Mouse (Mus musculus) limb, embryonic 11.5 days (tissue): ENCODE data around the gene Aldh2. TPM values are rescaled to one million over a fixed set of nuclear protein-coding genes. Genes with fewer than 3 reads are reported as not detected.

Source experiments
- ATAC-seq: fragments of 200-750 bp; cut with Nextera tagmentation; 2 replicates; pipeline ENCODE4 v1.8.0; 2017; ENCODE audit warnings: low read depth; ENCODE audit not compliant: insufficient number of reproducible peaks, low FRiP score, low TSS enrichment
- DNase-seq: peaks from one replicate; pipeline ENCODE4 v3.0.0-alpha.2; 2015; ENCODE audit warnings: low spot score
- H3K27ac ChIP-seq: fragments of 300-500 bp; sonication (generic); replicated peaks from 2 replicates; pipeline ENCODE4 v1.5.1; 2014; ENCODE audit warnings: low read depth, mild to moderate bottlenecking, low read length
- H3K27me3 ChIP-seq: fragments of 300-500 bp; sonication (generic); 2 replicates; pipeline ENCODE4 v1.6.1; 2014; ENCODE audit warnings: mild to moderate bottlenecking, low read length, mixed read lengths; ENCODE audit not compliant: control insufficient read depth, insufficient read depth
- H3K36me3 ChIP-seq: fragments of 300-500 bp; sonication (generic); 2 replicates; pipeline ENCODE4 v1.6.1; 2014; ENCODE audit warnings: mild to moderate bottlenecking, low read length, moderate library complexity, mixed read lengths; ENCODE audit not compliant: control insufficient read depth, insufficient read depth
- H3K4me1 ChIP-seq: fragments of 300-500 bp; sonication (generic); 2 replicates; pipeline ENCODE4 v1.6.1; 2014; ENCODE audit warnings: low read length, mixed read lengths; ENCODE audit not compliant: control insufficient read depth, insufficient read depth
- H3K4me2 ChIP-seq: fragments of 300-500 bp; sonication (generic); 2 replicates; pipeline ENCODE4 v1.6.1; 2014; ENCODE audit warnings: low read depth, mild to moderate bottlenecking, moderate library complexity; ENCODE audit not compliant: severe bottlenecking
- H3K4me3 ChIP-seq: fragments of 300-500 bp; sonication (generic); 2 replicates; pipeline ENCODE4 v1.5.1; 2014; ENCODE audit warnings: low read depth, low read length
- H3K9ac ChIP-seq: fragments of 300-500 bp; sonication (generic); 2 replicates; pipeline ENCODE4 v1.6.1; 2014; ENCODE audit warnings: mild to moderate bottlenecking, low read length
- H3K9me3 ChIP-seq: fragments of 300-500 bp; sonication (generic); 2 replicates; pipeline ENCODE4 v1.6.1; 2016; ENCODE audit warnings: low read length; ENCODE audit not compliant: control insufficient read depth
- WGBS: fragments of 180-500 bp; shearing (Covaris S2); extraction: QIAGEN DNeasy Blood & Tissue Kit; methylation state at CpG from one replicate; pipeline ENCODE4 v1.1.7; 2014; 5-methylcytosine and 5-hydroxymethylcytosine counted together
- polyA plus RNA-seq: library from polyadenylated mRNA; unstranded; fragments of >200 nt; fragmentation: Nextera tagmentation; extraction: Ambion mirVana; gene quantifications from 2 replicates; pipeline ENCODE4 v1.2.1, GENCODE M21; 2014

Gene Aldh2
- polyA plus RNA-seq, 1 experiment from 2014 or later, result 80.1 TPM

GRCm38 (mm10) chr5:121591417-121592063 lies 2.1 kb downstream of the Aldh2 start:
- Histone ChIP-seq H3K4me1 (peaks cover 10% of the 10 kb centered on the region), H3K9me3 (no peaks in the 10 kb centered on the region), H3K4me3 (no peak overlapping the region), H3K9ac (no peak overlapping the region), H3K4me2 (no peak overlapping the region), H3K36me3 (no peaks in the 10 kb centered on the region), H3K27me3 (no peaks in the 10 kb centered on the region), H3K27ac (no peak overlapping the region)
- WGBS, result 80% methylated on average over 11 of the region's 11 CpGs
- no peak for DNase-seq
- no peak for ATAC-seq

- WGBS, result 88% methylated on average over 6 of the region's 6 CpGs
- H3K4me1 ChIP-seq, result peaks cover 10% of the 10 kb centered on the region
- H3K27ac ChIP-seq, result no peak overlapping the region
- DNase-seq, result no peak
- H3K9ac ChIP-seq, result no peak overlapping the region
- no peak for ATAC-seq
- H3K4me3 ChIP-seq, result no peak overlapping the region
- no peaks in the 10 kb centered on the region for H3K9me3 ChIP-seq
- no peak overlapping the region for H3K4me2 ChIP-seq
- no peaks in the 10 kb centered on the region for H3K36me3 ChIP-seq
- no peaks in the 10 kb centered on the region for H3K27me3 ChIP-seq
Observed at GRCm38 (mm10) chr5:121589928-121590327, 3.7 kb downstream of the Aldh2 start.

- Histone ChIP-seq H3K36me3 (no peaks in the 10 kb centered on the region), H3K4me2 (no peak overlapping the region), H3K4me1 (peaks cover 4% of the 10 kb centered on the region; the same call in 1 of the 2 replicates), H3K9me3 (no peaks in the 10 kb centered on the region), H3K9ac (no peak overlapping the region), H3K27ac (no peak overlapping the region), H3K4me3 (no peak overlapping the region), H3K27me3 (no peaks in the 10 kb centered on the region)
- DNase-seq (no peak), ATAC-seq (no peak)
- 67% methylated on average over 6 of the region's 6 CpGs for WGBS
Observed at GRCm38 (mm10) chr5:121586400-121587039, 7.1 kb downstream of the Aldh2 start.

GRCm38 (mm10) chr5:121585699-121586098 lies 7.9 kb downstream of the Aldh2 start:
- Histone ChIP-seq H3K4me2 (no peak overlapping the region), H3K9me3 (no peaks in the 10 kb centered on the region), H3K9ac (no peak overlapping the region), H3K27ac (no peak overlapping the region), H3K4me1 (peaks cover 4% of the 10 kb centered on the region; the same call in 1 of the 2 replicates), H3K27me3 (no peaks in the 10 kb centered on the region), H3K36me3 (no peaks in the 10 kb centered on the region), H3K4me3 (no peak overlapping the region)
- DNase-seq (no peak), ATAC-seq (no peak)
- WGBS, result 94% methylated on average over 5 of the region's 5 CpGs

- Histone ChIP-seq H3K4me3 (no peak overlapping the region), H3K27ac (no peak overlapping the region), H3K27me3 (no peaks in the 10 kb centered on the region), H3K9me3 (no peaks in the 10 kb centered on the region), H3K4me2 (no peak overlapping the region), H3K9ac (no peak overlapping the region), H3K4me1 (peaks cover 4% of the 10 kb centered on the region; the same call in 1 of the 2 replicates), H3K36me3 (no peaks in the 10 kb centered on the region)
- 93% methylated on average over 10 of the region's 10 CpGs for WGBS
- DNase-seq, result no peak
- no peak for ATAC-seq
Observed at GRCm38 (mm10) chr5:121585005-121585404, 8.6 kb downstream of the Aldh2 start.

- no peak for ATAC-seq
- H3K4me2 ChIP-seq, result no peak overlapping the region
- 57% methylated on average over 12 of the region's 12 CpGs for WGBS
Observed at GRCm38 (mm10) chr5:121583765-121584501, 9.7 kb downstream of the Aldh2 start.

GRCm38 (mm10) chr5:121581945-121582344 lies 11.7 kb downstream of the Aldh2 start:
- Histone ChIP-seq H3K9me3 (no peaks in the 10 kb centered on the region), H3K9ac (no peak overlapping the region), H3K4me2 (no peak overlapping the region), H3K36me3 (peaks cover 5% of the 10 kb centered on the region; the same call in 1 of the 2 replicates), H3K27ac (no peak overlapping the region), H3K27me3 (no peaks in the 10 kb centered on the region), H3K4me3 (no peak overlapping the region), H3K4me1 (peaks cover 4% of the 10 kb centered on the region; the same call in 1 of the 2 replicates)
- ATAC-seq (no peak), DNase-seq (no peak)
- WGBS, result 90% methylated on average over 8 of the region's 8 CpGs

More at GRCm38 (mm10) chr5:121583765-121584501, 9.7 kb downstream of the Aldh2 start:
- no peak overlapping the region for H3K27ac ChIP-seq
- no peak overlapping the region for H3K9ac ChIP-seq
- H3K36me3 ChIP-seq, result peaks cover 5% of the 10 kb centered on the region; the same call in 1 of the 2 replicates
- H3K4me3 ChIP-seq, result no peak overlapping the region
- no peaks in the 10 kb centered on the region for H3K27me3 ChIP-seq
- peak; percentile 47 for DNase-seq
- H3K9me3 ChIP-seq, result no peaks in the 10 kb centered on the region
- H3K4me1 ChIP-seq, result peaks cover 4% of the 10 kb centered on the region; the same call in 1 of the 2 replicates

GRCm38 (mm10) chr5:121576927-121577488 lies 16.6 kb downstream of the Aldh2 start:
- WGBS, result 84% methylated on average over 11 of the region's 11 CpGs
- Histone ChIP-seq H3K4me1 (no peaks in the 10 kb centered on the region), H3K4me2 (no peak overlapping the region), H3K27ac (no peak overlapping the region), H3K36me3 (peaks cover 17% of the 10 kb centered on the region), H3K9ac (no peak overlapping the region), H3K4me3 (no peak overlapping the region), H3K9me3 (no peaks in the 10 kb centered on the region), H3K27me3 (no peaks in the 10 kb centered on the region)
- no peak for ATAC-seq
- no peak for DNase-seq
